Mouse (Mus musculus): ENCODE results near the gene Atp11a. TPM values are rescaled to one million over a fixed set of nuclear protein-coding genes. Genes with fewer than 3 reads are reported as not detected.

Atp11a gene
- total and polyA plus RNA-seq, 3 experiments = 0.12 to 0.27 (median 0.21) TPM

- H3K9me3 ChIP-seq (replicated peaks; ENCODE audit: low read length) = peaks cover 7% of the 10 kb centered on the region
- dilution Hi-C loops (cut with MboI; ENCODE audit: extremely low pct_ligation_motif_present, extremely low pct_unique_long_range_greater_than_20kb, low sequenced_read_pairs) = no loop called here
Measured at GRCm38 (mm10) chr8:12739113-12739512, 17.7 kb upstream of the Atp11a start.

GRCm38 (mm10) chr8:12743390-12743789, 13.4 kb upstream of the Atp11a start:
- no peak overlapping the region for H3K4me3 ChIP-seq (replicated peaks in 1 of 3; ENCODE audit: low read depth in 2 of 3, low read length in 2 of 3, poor library complexity in 1 of 3)
- DNase-seq (ENCODE audit: extremely low read depth) = no peak
- no peak overlapping the region for H3K9ac ChIP-seq (ENCODE audit: insufficient read depth, low read depth)
- no peak overlapping the region for H3K27ac ChIP-seq (ENCODE audit: insufficient read depth, low read depth)
- H3K36me3 ChIP-seq (replicated peaks in 1 of 2; ENCODE audit: control insufficient read depth in 1 of 2, insufficient read depth in 1 of 2, low read length in 1 of 2) = no peaks in the 10 kb centered on the region
- no peak overlapping the region for H3K4me2 ChIP-seq (ENCODE audit: insufficient read depth, low read depth, poor library complexity, severe bottlenecking)
- H3K27me3 ChIP-seq (replicated peaks) = peaks cover 73% of the 10 kb centered on the region
- dilution Hi-C loops (cut with MboI; ENCODE audit: extremely low pct_ligation_motif_present, extremely low pct_unique_long_range_greater_than_20kb, low sequenced_read_pairs) (no loop called here), in situ Hi-C loops (cut with MboI; ENCODE audit: low pct_ligation_motif_present, low pct_unique_long_range_greater_than_20kb, low sequenced_read_pairs) (no loop called here)
- no peaks in the 10 kb centered on the region for H3K79me2 ChIP-seq (replicated peaks; ENCODE audit: control insufficient read depth, extremely low read depth, insufficient read depth, poor library complexity, severe bottlenecking)
- TF ChIP-seq HCFC1 (IDR thresholded peaks at IDR 0.05; ENCODE audit: low read depth, low read length) (no peak), TBP (conservative IDR thresholded peaks at IDR 0.05; ENCODE audit: low read depth, low read length) (no peak), CHD2 (IDR thresholded peaks at IDR 0.05; ENCODE audit: low read length) (no peak), EP300 (IDR thresholded peaks at IDR 0.05; ENCODE audit: low read length) (no peak), USF2 (conservative IDR thresholded peaks at IDR 0.05; ENCODE audit: low read depth, low read length) (no peak)
- H3K4me1 ChIP-seq (ENCODE audit: control insufficient read depth in 1 of 2, insufficient read depth in 2 of 2) = no peaks in the 10 kb centered on the region
- H3K9me3 ChIP-seq (replicated peaks; ENCODE audit: low read length) = peaks cover 20% of the 10 kb centered on the region

More at GRCm38 (mm10) chr8:12739113-12739512, 17.7 kb upstream of the Atp11a start:
- Histone ChIP-seq H3K79me2 (replicated peaks; ENCODE audit: control insufficient read depth, extremely low read depth, insufficient read depth, poor library complexity, severe bottlenecking) (no peaks in the 10 kb centered on the region), H3K9ac (ENCODE audit: insufficient read depth, low read depth) (no peak overlapping the region), H3K4me1 (ENCODE audit: control insufficient read depth in 1 of 2, insufficient read depth in 2 of 2) (peaks cover 0 to 7% of the 10 kb centered on the region in 2 experiments; a peak in 1 of 4 replicates), H3K4me3 (replicated peaks in 1 of 3; ENCODE audit: low read depth in 2 of 3, low read length in 2 of 3, poor library complexity in 1 of 3) (no peak overlapping the region), H3K4me2 (ENCODE audit: insufficient read depth, low read depth, poor library complexity, severe bottlenecking) (no peak overlapping the region), H3K36me3 (replicated peaks in 1 of 2; ENCODE audit: control insufficient read depth in 1 of 2, insufficient read depth in 1 of 2, low read length in 1 of 2) (no peaks in the 10 kb centered on the region), H3K27ac (ENCODE audit: insufficient read depth, low read depth) (no peak overlapping the region), H3K27me3 (replicated peaks) (peaks cover 89% of the 10 kb centered on the region)
- no peak for DNase-seq (ENCODE audit: extremely low read depth)
- in situ Hi-C loops (cut with MboI; ENCODE audit: low pct_ligation_motif_present, low pct_unique_long_range_greater_than_20kb, low sequenced_read_pairs) = no loop called here
- TF ChIP-seq ZMIZ1 (IDR thresholded peaks at IDR 0.05; ENCODE audit: low read depth, low read length) = no peak
- no peak for TF ChIP-seq ELF1 (IDR thresholded peaks at IDR 0.05; ENCODE audit: low read depth, low read length)

GRCm38 (mm10) chr8:12748183-12748582, 8.6 kb upstream of the Atp11a start:
- no peaks in the 10 kb centered on the region for H3K79me2 ChIP-seq (replicated peaks; ENCODE audit: control insufficient read depth, extremely low read depth, insufficient read depth, poor library complexity, severe bottlenecking)
- H3K4me3 ChIP-seq (replicated peaks in 1 of 3; ENCODE audit: low read depth in 2 of 3, low read length in 2 of 3, poor library complexity in 1 of 3) = no peak overlapping the region
- no peak for TF ChIP-seq JUN (IDR thresholded peaks at IDR 0.05; ENCODE audit: insufficient read depth, low read depth, low read length)
- no peak for TF ChIP-seq SIN3A (IDR thresholded peaks at IDR 0.05; ENCODE audit: low read length)
- TF ChIP-seq POLR2A (IDR thresholded peaks at IDR 0.05; ENCODE audit: low read depth, low read length) = no peak
- TF ChIP-seq NELFE (IDR thresholded peaks at IDR 0.05; ENCODE audit: low read depth, low read length) = no peak
- no peak for TF ChIP-seq ZC3H11A (IDR thresholded peaks at IDR 0.05; ENCODE audit: low read depth, low read length)
- no peak for TF ChIP-seq GABPA (IDR thresholded peaks at IDR 0.05; ENCODE audit: insufficient replicate concordance, low read depth, low read length)
- no peak for TF ChIP-seq POLR2AphosphoS2 (IDR thresholded peaks at IDR 0.05; ENCODE audit: low read depth, low read length)
- TF ChIP-seq NRF1 (IDR thresholded peaks at IDR 0.05; ENCODE audit: low read depth, low read length) = no peak
- H3K4me2 ChIP-seq (ENCODE audit: insufficient read depth, low read depth, poor library complexity, severe bottlenecking) = no peak overlapping the region
- H3K9ac ChIP-seq (ENCODE audit: insufficient read depth, low read depth) = no peak overlapping the region
- peaks cover 73% of the 10 kb centered on the region for H3K27me3 ChIP-seq (replicated peaks)
- dilution Hi-C loops (cut with MboI; ENCODE audit: extremely low pct_ligation_motif_present, extremely low pct_unique_long_range_greater_than_20kb, low sequenced_read_pairs) (no loop called here), in situ Hi-C loops (cut with MboI; ENCODE audit: low pct_ligation_motif_present, low pct_unique_long_range_greater_than_20kb, low sequenced_read_pairs) (no loop called here)
- no peaks in the 10 kb centered on the region for H3K4me1 ChIP-seq (ENCODE audit: control insufficient read depth in 1 of 2, insufficient read depth in 2 of 2)
- H3K27ac ChIP-seq (ENCODE audit: insufficient read depth, low read depth) = no peak overlapping the region
- no peaks in the 10 kb centered on the region for H3K36me3 ChIP-seq (replicated peaks in 1 of 2; ENCODE audit: control insufficient read depth in 1 of 2, insufficient read depth in 1 of 2, low read length in 1 of 2)
- DNase-seq (ENCODE audit: extremely low read depth) = no peak
- peaks cover 20% of the 10 kb centered on the region for H3K9me3 ChIP-seq (replicated peaks; ENCODE audit: low read length)
